Mouse (Mus musculus) adrenal gland, postnatal 10 days (tissue): ENCODE results near the gene Kdm6b. TPM values are rescaled to one million over a fixed set of nuclear protein-coding genes. Genes with fewer than 3 reads are reported as not detected.
A peak's percentile ranks its signal among the peaks of the same experiment; 100 is the strongest.

Experiments used
- DNase-seq: peaks from one replicate; pipeline ENCODE4 v3.0.0; 2021; ENCODE audit warnings: mixed read lengths
- long read RNA-seq, 2 experiments: library from polyadenylated mRNA; stranded (forward); transcript quantifications; one replicate each; pipeline ENCODE4 v2.0.0; 2021
- total RNA-seq, 2 experiments: library from RNA; stranded (reverse); gene quantifications; 2 replicates each; pipeline ENCODE4 v1.2.3; 2021

Kdm6b gene
- total RNA-seq = 10 to 100 TPM; 49.0 to 53.4 TPM
- long read RNA-seq, experiment 1, partial matches to known transcripts = 23 of 27 reads
- long read RNA-seq, experiment 1, other reads (novel, unspliced or antisense) = 4 of 27 reads
- long read RNA-seq, experiment 2, partial matches to known transcripts = 5 of 6 reads
- long read RNA-seq, experiment 2, other reads (novel, unspliced or antisense) = 0 of 6 reads

DNA sequence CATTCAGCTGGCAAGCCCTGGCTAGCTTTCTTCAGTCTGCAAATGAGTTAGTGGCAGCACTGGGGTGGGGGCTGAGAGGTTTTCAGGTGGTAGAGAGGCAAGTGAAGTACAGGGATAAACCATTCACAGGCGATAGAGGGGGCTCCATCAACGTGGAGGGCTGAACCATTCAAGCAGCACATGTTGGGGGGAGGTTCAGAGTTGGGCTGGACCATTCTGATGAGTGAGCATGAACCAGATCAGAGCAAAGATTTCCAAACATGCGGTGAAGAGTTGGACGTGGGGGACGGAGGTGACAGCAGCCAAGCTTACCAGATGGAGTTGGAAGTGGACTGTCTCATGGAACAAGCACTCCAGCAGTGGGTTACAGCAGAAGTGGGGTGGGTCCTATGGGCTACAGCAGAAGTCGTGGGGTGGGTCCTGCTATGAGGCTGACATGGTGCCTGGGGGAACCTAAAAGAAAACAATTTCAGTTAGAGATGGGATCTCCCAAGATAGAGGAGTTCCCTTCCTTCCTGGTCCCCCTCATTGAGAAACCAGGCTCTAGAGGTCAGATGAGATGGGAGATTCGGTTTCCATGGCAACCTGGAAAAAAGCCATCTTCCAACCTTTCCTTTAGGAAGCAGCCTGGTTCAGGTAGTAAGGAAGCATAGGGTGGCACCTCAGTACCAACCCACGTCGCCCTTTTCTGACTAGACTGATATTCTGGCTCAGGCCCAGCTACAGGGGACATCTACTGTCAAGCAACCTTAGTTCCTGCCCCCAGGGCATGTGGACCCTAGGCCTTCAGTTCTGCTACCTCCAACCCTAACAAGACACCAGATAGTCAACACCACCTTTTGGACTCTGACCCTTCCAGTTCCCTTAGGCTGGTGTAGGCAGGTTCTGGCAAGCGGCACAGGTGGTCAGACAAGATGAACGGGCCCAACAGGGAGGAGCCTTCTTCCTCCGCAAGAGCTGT is at the start of gene Kdm6b:
Kdm6b (minus strand) TSS at position 455 of the 961 bp plus-strand sequence.
- DNase-seq = no peak

DNA sequence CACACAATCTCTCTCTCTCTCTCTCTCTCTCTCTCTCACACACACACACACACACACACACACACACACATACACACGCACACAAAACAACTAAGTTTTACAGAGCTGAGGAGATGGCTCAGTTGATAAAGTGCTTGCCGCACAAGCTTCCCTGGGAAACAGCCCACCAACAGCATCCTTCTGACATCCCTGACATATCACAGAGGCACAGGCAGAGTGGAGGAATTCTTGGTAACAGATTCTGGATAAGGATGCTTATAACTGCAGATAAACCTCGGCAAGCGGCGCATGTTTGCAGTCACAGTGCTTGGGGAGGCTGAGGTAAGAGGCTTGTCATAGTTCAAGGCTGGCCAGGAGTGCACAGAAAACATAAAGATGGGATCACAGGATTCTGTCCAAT is 48.1 kb upstream of the Kdm6b start:
- DNase-seq = no peak

DNA sequence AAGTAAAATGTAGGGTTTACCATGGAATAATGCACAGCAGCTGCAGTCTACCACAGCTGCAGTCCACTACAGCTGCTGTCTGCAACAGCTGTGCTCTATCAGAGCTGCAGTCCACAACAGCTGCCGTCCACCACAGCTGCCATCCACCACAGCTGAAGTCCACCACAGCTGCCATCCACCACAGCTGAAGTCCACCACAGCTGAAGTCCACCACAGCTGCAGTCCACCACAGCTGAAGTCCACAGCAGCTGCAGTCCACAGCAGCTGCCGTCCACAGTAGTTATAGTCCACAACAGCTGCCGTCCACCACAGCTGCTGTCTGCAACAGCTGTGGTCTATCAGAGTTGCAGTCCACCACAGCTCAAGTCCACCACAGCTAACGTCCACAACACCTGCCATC is 46.4 kb upstream of the Kdm6b start:
- DNase-seq = no peak

- DNase-seq = peak; percentile 55
Observed at GRCm38 (mm10) chr11:69457006-69457579, 43.6 kb upstream of the Kdm6b start.

GRCm38 (mm10) chr11:69452114-69452867 is 38.8 kb upstream of the Kdm6b start:
- peak; percentile 41 for DNase-seq

- DNase-seq = no peak
Observed at GRCm38 (mm10) chr11:69447299-69447698, 33.8 kb upstream of the Kdm6b start.

- DNase-seq = peak; percentile 47
Observed at GRCm38 (mm10) chr11:69443328-69443727, 29.9 kb upstream of the Kdm6b start.

DNA sequence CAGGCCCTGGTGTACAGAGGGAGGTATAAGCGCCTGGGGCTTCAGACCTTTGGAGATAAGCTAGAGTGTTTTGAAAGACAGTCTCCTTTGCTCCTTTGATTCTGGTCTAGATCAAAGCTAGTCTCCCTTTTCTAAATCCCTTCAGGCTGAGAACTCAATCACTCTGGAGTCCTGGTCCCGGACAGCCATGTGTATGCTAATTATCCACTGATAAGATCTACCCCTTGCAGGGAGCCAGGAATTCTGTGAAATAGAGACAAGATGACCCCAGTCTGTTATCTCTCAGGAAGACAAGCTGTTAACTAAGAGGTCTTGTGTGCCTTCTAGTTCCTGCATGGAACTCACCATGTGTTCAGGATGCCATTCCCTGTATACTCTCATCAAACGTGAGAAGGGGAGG is 23.8 kb upstream of the Kdm6b start:
- no peak for DNase-seq

DNA sequence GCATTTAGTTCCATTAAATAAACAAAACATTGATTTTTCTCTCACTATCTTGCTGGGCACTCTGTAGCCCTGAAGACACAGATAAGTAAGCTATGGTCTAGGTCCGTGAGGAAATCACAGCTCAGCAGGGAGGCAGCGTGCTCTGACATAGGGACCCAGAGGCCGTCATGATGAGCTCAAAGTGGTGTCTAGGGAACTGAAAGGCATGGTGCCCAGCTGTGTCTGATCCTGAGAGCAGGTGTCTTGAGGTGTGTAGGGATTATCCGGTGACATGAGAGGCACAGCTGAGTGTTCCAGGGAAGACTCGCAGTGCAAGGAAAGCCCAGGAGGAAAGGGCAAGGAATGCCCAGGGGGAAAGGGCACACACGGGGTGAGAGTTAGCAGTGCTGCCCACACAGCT is 19.7 kb upstream of the Kdm6b start:
- DNase-seq = no peak

- DNase-seq = no peak
Observed at GRCm38 (mm10) chr11:69432640-69432982, 19.1 kb upstream of the Kdm6b start.

DNA sequence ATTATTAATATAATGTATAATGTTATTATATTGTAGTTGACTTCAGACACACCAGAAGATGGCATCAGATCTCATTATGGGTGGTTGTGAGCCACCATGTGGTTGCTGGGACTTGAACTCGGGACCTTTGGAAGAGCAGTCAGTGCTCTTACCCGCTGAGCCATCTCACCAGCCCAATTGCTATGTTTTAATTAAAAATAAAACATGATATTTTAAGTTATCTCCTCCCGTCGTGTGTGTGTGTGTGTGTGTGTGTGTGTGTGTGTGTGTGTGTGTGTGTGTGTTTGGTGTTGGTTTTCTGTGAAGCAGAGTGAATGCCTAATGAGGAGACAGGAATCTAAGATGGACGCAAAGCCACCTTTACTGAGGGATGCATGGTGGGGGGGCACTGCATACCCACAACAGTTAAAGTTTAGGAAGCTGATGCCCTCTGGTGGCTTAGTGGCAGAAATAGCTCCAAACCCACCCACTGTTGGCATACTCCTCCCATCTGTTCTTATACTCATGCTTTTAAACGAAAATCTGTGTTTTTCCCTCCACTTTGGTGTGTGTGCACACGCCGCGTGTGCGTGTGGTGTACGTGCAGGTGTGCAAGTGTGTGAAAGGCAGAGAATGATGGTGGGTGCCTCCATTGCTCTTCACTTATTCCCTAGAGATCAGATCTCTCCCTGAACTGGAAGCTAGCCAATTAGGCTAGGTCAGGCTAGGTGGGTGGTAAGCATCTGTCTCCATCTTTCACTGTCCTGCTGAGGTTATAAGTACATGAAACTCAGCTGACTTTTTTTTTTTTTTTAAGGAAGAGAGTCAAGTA is 18.6 kb upstream of the Kdm6b start:
- DNase-seq = peak; percentile 79

DNA sequence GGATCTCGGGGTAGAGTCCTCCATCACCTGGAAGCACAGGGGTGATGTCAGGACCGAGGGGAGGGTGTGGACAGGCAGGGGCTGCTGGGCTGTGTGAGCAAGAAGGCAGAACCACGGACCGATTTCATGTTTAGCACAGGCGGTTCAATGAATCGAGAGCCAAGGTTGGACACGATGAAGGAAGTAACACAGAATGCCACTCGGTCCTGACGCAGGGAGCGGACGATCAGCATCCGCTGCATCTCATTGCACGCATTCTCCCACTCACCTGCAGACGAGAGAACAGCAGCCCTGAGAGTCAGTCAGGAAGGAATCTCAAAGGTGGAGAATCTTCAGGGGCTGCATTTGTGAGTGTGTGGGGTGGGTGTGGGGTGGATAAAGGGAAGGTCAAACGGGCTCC is 17.2 kb upstream of the Kdm6b start:
- no peak for DNase-seq

DNA sequence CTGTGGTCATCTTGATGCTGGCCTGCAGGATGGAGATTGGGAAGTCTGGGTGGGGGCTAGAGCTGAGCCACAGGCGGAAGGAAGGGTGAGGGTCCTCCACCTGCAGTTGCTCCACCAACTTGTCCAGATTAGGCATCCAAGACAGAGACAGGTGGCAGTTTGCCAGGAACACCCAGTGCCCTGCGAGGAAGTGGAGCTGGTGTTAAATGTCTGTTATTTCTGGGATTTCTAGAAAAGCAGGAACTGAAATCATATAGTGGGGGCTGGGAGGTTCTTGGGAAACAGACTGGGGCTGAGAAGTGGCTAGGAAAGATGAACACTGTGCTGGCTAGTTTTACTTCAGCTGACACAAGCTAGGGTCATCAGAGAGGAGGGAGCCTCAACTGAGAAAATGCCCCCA is 15.8 kb upstream of the Kdm6b start:
- DNase-seq = no peak

DNA sequence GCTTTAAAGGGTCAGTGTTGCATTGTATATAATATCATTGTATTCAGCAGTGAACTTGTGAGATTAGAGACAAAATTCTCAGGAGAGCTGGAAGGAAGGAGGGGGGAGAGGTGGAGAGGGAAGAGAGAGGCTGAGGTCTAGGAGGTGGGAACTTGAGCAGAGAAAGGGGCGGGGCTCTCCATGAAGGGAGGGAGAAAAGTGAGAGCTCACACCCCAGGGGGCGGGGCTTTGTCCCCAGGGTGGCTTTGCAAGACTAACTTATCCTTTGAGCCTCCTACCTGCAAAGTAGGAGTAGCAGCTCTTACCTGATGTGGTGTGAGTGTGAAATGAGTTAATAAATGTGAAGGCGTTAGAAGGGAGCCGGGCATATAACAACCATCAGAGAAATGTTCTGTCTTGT is 15.3 kb upstream of the Kdm6b start:
- DNase-seq = peak; percentile 57

DNA sequence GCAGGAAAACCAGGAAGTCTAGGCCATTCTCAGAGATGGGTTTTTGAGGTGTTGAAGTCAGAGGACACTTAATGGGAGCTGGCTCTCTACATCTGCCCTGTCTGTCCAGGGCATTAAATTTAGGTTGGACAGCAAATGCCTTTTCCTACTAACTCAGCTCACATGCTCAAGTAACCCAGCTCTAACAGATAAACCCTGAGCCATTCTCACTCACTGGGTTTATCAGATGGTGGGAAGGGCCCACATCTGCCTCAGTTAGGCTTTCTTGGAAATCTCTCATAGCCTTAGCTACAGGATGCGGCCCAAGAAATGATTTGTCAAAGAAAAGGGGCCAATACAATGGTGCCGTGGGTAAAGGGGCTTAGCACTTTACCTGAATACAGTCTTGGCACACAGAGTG is 12.8 kb upstream of the Kdm6b start:
- no peak for DNase-seq

- no peak for DNase-seq
Observed at GRCm38 (mm10) chr11:69423885-69424284, 10.4 kb upstream of the Kdm6b start.

DNA sequence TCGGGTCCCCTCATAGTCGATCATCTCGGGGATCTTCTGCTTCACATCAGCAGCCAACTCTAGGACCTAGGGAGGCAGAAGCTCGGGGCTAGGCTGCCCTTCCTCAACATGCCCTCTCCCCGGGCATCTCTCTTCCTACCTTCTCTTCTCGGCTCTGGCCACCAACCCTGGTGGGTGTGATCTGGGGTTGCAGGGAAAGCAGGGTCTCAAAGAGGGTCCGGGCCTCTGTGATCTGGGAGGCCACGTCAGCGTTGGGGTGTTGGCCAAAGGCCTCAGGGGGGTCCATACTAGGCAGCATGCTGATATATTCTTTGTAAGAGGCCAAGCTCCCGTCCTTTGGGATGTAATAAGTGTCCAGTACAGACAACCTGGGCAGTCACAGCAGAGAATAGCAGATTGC is 9.4 kb upstream of the Kdm6b start:
- no peak for DNase-seq

DNA sequence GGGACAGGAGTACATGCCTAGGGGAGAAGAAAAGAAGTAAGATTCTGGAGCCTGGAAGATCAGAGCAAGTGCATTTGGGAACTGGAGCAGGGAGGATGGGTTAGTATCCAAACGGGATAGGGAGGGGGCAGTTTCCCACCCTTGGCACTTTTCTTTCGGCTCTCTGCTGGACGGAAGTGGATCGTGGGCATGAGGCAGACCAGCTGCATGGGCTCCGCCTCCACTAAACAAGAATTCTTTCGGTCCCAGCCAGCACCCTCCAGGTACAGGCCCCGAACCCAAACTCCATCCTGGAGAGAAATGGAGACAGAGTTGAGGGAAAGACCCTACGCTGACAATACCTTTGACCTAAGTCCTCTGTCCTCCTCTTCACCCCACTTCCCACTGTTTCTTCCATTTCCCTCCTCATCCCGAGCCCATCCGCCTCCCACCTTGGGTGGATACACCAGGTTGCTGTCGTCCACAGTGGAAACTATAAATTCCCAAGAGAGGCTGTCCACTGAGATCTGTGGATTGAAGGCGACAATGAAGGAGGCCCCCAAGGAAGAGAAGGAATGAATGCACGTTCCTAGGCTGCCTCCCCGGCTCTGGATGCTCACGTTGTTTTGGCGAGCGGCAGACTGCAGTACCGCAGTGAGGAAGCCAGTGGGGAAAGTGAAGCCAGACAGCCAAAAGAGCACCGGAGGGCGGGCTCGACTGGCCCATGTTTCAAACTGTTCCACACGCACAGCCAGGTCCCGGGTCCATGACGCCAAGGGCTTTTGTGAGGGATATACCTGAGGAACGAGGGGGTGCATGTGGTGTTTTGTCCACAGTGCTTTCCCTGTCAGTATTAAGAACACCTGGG is 7.9 kb upstream of the Kdm6b start:
- no peak for DNase-seq

GRCm38 (mm10) chr11:69420554-69421000 is 7.1 kb upstream of the Kdm6b start:
- no peak for DNase-seq

- peak; percentile 73 for DNase-seq
Observed at GRCm38 (mm10) chr11:69419813-69420553, 6.5 kb upstream of the Kdm6b start.
